Mouse (Mus musculus) NIH3T3 (cell line): ENCODE data around the gene Prdm2.
A peak's percentile ranks its signal among the peaks of the same experiment; 100 is the strongest.

Experiments
- DNase-seq: peaks from one replicate; pipeline ENCODE4 v3.0.0-alpha.2; 2012; ENCODE audit warnings: low read depth

Prdm2 gene

GRCm38 (mm10) chr4:143154571-143154970 lies 58.2 kb downstream of the Prdm2 start:
- DNase-seq = no peak

- no peak for DNase-seq
These were observed 60.2 kb downstream of the Prdm2 start for GRCm38 (mm10) chr4:143152634-143153033.

DNA sequence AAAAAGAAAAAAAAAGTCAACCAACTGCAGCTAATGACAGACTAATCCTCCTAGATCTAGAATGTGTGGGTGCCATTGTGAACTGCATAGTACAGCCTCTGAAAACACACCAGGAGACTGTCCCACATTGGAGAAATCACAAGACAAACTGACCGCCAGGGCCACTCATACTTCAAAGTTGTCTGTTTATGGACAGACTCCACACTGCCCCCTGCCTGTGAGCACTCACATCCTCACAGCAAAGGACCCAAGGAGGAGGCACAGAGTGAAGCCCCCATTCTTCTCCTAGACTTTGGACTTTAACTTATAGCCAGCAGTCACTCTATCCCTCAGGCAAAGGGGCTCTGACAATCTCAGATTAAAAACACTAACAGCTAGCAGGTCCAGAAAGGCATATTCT lies 61.5 kb downstream of the Prdm2 start:
- peak; percentile 28 for DNase-seq

DNA sequence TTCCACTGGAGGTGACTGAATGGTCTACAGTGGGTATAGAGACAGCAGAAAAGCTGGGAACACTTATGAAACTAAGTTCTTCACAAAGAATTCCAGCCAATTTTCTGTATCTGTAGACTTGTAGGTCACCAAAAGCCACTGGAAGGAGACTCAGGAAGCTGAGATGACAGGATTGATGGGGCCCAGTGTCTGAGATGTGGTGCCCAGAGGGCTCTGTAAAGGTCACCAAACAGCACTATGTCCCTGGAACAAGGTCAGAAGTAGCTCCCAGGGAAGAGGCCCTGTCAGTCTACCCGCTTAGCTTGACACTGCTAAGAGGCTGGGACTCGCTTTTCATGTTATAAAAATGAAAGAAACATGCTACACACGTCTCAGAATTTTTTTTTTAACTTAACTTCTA lies 65.1 kb downstream of the Prdm2 start:
- no peak for DNase-seq

GRCm38 (mm10) chr4:143143615-143144014 lies 69.2 kb downstream of the Prdm2 start:
- no peak for DNase-seq

- DNase-seq = no peak
These were observed 71.0 kb downstream of the Prdm2 start for GRCm38 (mm10) chr4:143141645-143142259.

DNA sequence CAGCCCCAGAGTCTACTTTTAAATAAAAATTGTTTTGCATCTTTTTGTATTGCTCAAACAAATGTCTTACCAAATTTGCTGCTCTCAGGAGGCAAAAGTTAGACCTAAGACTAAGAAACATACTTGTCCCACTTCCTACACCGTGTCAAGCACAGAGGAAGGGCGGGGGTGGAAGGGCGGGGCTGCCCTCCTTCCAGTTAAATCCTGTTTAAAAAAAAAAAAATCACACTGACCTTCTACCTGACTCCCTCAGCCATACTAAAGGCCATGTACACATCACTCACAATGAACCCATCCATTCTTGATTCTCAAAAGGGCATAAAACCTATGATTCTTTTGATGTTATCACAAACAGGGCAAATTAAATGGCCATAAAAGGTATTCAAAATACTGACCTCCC lies 71.9 kb downstream of the Prdm2 start:
- no peak for DNase-seq

DNA sequence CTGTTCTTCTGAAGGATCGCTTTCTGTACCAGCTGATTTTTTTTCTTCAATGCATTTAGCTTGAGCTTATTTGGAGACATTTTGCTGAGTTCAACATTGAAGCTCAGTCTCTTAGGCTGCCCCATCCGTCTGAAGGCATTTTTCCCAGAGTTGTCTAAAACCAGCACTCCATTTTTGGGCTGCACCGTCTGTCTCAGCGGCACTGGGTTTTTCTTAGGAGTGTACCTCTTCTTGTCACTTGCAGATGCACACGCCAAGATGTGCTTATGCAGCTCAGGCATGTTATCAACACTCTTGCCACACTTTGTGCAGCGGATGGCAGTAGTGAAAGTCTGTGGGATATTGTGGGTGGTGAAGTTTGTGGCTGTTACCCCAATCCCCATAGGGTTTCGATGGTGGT lies 80.4 kb downstream of the Prdm2 start:
- no peak for DNase-seq

DNA sequence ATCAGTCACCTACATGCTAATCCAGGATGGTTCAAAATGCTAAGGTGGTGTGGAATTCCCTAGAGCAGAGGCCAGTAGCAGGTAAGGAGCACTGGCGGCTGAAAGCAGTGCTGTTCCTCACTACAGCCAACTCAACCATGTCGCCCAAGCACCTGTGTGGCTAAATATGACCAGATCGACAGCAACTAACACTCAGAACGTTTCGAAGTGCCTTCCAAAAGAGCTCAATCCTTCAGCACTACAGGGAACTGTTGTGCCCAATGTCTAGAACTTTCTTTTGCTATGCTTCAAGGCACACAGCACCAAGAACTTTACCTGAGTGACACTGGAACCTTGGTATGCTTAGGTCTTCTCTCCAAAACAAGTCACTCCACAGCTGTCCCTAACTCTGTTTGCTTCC lies 82.4 kb downstream of the Prdm2 start:
- no peak for DNase-seq

- no peak for DNase-seq
These were observed 83.5 kb downstream of the Prdm2 start for GRCm38 (mm10) chr4:143129261-143129760.

- DNase-seq = no peak
These were observed 85.6 kb downstream of the Prdm2 start for GRCm38 (mm10) chr4:143127171-143127570.

DNA sequence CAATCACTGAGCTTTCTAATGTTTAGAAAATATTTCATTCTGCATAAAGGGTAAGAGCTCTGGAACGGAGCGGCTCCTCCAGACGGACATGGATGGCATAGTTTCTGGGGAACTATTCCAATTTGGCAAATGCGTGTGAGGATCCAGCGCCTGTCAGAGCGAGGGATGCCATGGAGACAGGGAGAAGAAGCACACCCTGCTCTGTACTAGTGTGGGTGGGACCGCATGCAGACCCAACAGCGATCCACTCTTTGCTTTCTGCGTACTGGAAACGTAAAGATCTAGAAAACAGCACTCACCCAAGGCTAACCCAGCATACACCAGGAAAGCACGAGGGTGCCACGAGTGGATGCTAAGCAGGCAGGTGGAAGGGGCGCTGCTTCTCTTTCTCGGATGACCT lies 86.3 kb downstream of the Prdm2 start:
- DNase-seq = no peak

DNA sequence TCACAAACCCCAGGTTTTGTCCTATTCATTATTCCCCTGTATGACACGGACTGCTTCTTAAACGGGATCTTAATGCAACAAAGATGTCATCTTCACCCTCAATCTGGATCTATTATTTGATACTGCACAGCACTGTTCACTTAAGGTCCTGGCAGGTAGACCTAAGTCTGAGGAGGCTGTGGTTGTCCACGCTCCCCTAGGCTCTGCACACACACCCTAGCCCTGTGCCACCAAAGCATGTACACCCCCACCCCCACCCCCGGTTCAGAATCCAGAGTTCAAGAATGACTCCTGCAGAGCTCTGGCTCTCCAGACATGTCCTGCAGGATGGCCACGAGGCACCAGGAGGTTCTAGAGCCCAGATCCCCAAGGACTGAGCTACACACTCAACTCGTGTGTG lies 87.5 kb downstream of the Prdm2 start:
- DNase-seq = no peak

DNA sequence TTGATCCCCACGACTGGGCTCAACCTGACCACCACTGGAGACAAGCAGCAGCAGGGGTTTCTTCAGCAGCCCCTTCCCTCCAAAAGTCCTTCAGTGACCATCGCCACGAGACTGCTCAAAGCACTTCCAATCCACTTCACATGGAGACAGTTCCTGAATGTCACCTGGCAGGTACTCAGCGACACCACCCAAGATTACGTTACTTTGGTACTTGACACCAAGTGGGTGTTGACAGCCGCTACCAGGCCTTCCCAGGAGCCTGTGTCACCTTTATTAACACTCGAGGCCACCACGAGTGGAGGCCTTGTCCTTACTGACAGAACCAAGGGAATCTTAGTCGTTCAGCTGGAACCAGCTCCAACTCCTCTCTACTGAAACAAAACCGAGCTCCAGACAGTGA lies 89.8 kb downstream of the Prdm2 start:
- DNase-seq = no peak

GRCm38 (mm10) chr4:143121174-143121573 lies 91.6 kb downstream of the Prdm2 start:
- DNase-seq = no peak

DNA sequence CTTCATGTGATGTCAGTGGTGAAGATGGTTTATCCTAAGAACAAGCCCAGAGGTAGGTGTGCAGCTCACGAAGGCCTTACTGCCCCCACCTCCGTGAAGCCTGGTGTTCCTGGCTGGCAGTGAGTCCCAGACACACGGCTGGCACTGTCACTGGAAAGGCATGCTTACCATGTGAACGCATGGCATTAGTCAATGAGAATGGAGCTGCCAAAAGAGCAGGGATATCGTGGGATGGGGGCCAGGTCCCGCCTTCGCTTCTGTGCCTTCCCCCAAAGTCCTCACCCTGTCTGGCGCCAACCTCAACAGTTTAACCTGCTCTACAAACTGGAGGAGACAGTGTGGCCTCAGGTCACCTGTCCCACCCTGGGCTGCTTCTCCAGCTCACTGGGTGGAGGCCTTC lies 92.8 kb downstream of the Prdm2 start:
- DNase-seq = peak; percentile 58

- DNase-seq = peak; percentile 44
These were observed 94.0 kb downstream of the Prdm2 start for GRCm38 (mm10) chr4:143118843-143119242.

DNA sequence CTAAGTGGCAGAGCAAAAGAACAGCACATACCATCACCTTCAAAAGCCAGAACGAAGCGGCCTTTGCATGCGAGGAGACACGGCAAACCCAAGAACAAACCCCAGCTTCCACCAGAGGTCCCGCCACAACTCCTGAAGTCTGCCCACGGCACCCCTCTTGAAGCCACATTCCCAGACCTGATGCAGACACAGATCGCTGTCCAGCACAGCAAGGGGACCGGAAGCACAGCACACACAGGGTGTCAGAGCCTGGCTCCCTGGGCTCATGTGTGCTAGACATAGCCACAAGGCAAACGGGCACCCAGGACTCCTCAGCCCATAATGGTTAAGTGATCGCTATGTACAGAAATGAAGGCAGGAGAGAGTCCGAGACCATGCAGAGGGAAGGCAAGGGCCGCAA lies 96.9 kb downstream of the Prdm2 start:
- DNase-seq = no peak

DNA sequence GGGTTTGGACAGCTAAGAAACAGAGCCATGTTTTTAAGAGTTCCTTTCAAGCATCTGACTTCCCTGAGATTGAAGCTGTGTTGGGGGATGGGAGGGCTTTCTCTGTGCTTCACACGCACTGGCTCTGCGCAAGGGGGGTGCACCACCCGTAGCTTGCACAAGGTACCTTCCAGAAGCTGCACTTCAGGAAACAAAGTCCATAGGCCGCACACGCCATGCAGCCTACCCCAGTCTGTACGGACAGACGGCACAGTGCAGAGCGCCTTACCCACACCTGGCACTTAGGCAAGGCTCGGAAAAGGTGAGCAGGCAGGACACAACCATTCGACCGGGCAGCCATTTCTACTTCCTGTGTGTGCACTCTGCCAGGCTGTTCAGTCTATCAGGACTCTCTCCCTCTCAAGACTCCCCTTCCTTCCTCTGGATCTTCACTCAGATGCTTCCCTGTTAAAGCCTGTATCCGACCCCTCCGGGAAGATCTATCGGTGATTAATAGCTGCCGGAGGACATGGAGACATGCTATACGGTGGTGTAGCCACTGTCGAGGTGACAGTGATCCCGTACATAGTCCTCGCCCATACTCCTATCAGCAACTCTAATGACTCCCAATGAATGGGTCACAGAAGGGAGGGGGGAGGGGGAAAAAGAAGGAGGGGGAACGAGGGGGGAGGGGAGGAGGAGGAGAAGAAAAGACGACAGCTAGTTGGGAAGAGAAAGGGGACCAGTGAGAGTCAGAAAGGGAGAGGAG lies 98.4 kb downstream of the Prdm2 start:
- DNase-seq = no peak

DNA sequence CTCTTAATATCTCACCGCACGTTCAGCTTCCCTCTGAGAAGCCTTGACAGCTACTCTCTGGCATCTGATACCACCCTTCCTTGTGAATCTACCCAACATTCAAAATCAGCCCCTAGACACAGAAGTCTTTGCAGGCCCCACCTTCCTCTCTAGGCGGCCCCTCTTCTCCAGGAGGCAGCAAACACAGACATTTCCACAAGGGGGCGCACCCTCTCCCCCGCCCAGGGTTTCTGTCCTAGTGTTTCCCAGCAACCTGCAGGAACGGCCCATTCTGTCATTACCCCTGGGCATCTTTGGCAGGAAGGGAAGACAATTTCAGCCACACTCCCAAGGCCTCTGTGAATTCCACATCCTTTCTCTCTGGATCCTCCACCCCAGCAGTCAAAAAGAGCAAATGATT lies 99.8 kb downstream of the Prdm2 start:
- peak; percentile 61 for DNase-seq

- DNase-seq = no peak
These were observed 100.4 kb downstream of the Prdm2 start for GRCm38 (mm10) chr4:143112439-143112838.

DNA sequence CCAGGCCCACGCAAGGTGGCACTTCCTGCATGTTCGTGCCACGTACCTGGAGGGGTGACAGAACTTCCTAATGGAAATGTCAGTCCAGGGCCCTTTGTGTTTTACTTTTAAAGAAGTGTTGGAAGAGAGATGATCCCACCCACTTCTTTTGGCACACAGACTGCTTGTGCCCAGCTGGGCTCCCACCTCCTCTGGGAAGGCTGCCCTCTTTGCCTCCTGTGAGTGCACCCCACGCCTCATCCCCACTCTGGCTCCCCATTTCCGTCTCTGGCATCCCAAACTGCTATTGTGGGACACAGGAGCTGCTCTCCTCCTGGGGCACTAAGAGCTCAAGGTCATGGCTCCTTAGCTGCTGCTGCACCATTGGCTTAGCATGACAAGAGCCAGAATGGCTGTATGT lies 100.9 kb downstream of the Prdm2 start:
- no peak for DNase-seq

GRCm38 (mm10) chr4:143108552-143108951 lies 104.2 kb downstream of the Prdm2 start:
- no peak for DNase-seq

GRCm38 (mm10) chr4:143106971-143107370 lies 105.8 kb downstream of the Prdm2 start:
- no peak for DNase-seq
